Mouse (Mus musculus) hindbrain, postnatal 0 days (tissue): ENCODE results near the gene Ctnnd2. TPM values are rescaled to one million over a fixed set of nuclear protein-coding genes. Genes with fewer than 3 reads are reported as not detected.

Experiments
- ATAC-seq: fragments of 200-750 bp; cut with Nextera tagmentation; 2 replicates; pipeline ENCODE4 v1.8.0; 2017; ENCODE audit warnings: mild to moderate bottlenecking, moderate TSS enrichment, moderate library complexity
- DNase-seq: peaks from one replicate; pipeline ENCODE4 v3.0.0-alpha.2; 2015; ENCODE audit warnings: low spot score
- H3K27ac ChIP-seq: fragments of 300-500 bp; sonication (generic); 2 replicates; pipeline ENCODE4 v1.5.1; 2014; ENCODE audit warnings: mild to moderate bottlenecking
- H3K27me3 ChIP-seq: fragments of 300-500 bp; sonication (generic); 2 replicates; pipeline ENCODE4 v1.6.1; 2014; ENCODE audit warnings: low read length, mixed read lengths; ENCODE audit not compliant: insufficient read depth
- H3K36me3 ChIP-seq: fragments of 300-500 bp; sonication (generic); 2 replicates; pipeline ENCODE4 v1.6.1; 2014; ENCODE audit warnings: low read length, mixed read lengths; ENCODE audit not compliant: insufficient read depth
- H3K4me1 ChIP-seq: fragments of 300-500 bp; sonication (generic); 2 replicates; pipeline ENCODE4 v1.6.1; 2014; ENCODE audit warnings: antibody characterized with exemption, low read length, mixed read lengths; ENCODE audit not compliant: insufficient read depth
- H3K4me2 ChIP-seq: fragments of 300-500 bp; sonication (generic); 2 replicates; pipeline ENCODE4 v1.6.1; 2014; ENCODE audit warnings: low read depth, mild to moderate bottlenecking, low read length, moderate library complexity, mixed read lengths
- H3K4me3 ChIP-seq: fragments of 300-500 bp; sonication (generic); 2 replicates; pipeline ENCODE4 v1.5.1; 2014; ENCODE audit warnings: low read length
- H3K9ac ChIP-seq: fragments of 300-500 bp; sonication (generic); replicated peaks from 2 replicates; pipeline ENCODE4 v1.6.1; 2014; ENCODE audit warnings: mild to moderate bottlenecking, low read length, moderate library complexity, mixed read lengths
- H3K9me3 ChIP-seq: fragments of 300-500 bp; sonication (generic); 2 replicates; pipeline ENCODE4 v1.6.1; 2016; ENCODE audit warnings: low read length, mixed read lengths
- CTCF ChIP-seq: IDR thresholded peaks from 2 replicates; pipeline ENCODE4 v1.5.1; 2016; ENCODE audit warnings: antibody characterized with exemption, control low read depth, low read depth
- WGBS: fragments of 180-500 bp; shearing (Covaris S2); extraction: QIAGEN DNeasy Blood & Tissue Kit; methylation state at CpG from one replicate; pipeline ENCODE4 v1.1.7; 2014; 5-methylcytosine and 5-hydroxymethylcytosine counted together
- polyA plus RNA-seq: library from polyadenylated mRNA; unstranded; fragments of >200 nt; fragmentation: Nextera tagmentation; extraction: Ambion mirVana; gene quantifications from 2 replicates; pipeline ENCODE4 v1.2.1, GENCODE M21; 2015
- total RNA-seq: library from RNA; depleted of rRNA; stranded (reverse); fragments of >200 nt; gene quantifications from 2 replicates; pipeline ENCODE4 v1.2.3, GENCODE M21; 2014

Gene Ctnnd2
- total and polyA plus RNA-seq, 2 experiments from 2014 or later = 67.2 to 157 TPM

GRCm38 (mm10) chr15:30931906-30932305 is 759.5 kb downstream of the Ctnnd2 start:
- no peaks in the 10 kb centered on the region for H3K4me1 ChIP-seq
- TF ChIP-seq CTCF = no peak
- H3K9ac ChIP-seq = no peak overlapping the region
- ATAC-seq (no peak), DNase-seq (no peak)
- H3K4me2 ChIP-seq = no peak overlapping the region
- no peaks in the 10 kb centered on the region for H3K36me3 ChIP-seq
- H3K4me3 ChIP-seq = no peak overlapping the region
- 93% methylated on average over 5 of the region's 5 CpGs for WGBS
- no peaks in the 10 kb centered on the region for H3K27me3 ChIP-seq
- no peaks in the 10 kb centered on the region for H3K9me3 ChIP-seq
- H3K27ac ChIP-seq = no peak overlapping the region

DNA sequence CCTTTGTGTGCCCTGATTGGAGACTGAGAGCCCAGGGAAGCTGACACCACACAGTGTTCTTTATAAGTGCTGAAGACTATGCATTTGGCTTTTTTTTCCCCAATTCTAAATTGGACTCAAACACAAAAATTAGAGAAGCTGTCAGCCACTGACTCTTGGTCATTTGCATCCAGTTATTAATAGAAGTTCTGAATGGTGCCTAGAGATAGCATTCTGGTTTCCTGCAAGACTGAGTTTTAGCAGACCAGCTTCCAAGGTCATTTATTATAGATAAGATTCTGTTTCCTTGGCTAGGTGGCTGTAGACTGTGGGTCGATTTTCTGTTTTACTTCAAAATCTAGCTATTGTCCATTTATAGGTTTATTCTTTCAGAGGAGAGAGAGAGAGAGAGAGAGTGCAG is 773.5 kb downstream of the Ctnnd2 start:
- Histone ChIP-seq H3K27ac (no peak overlapping the region), H3K4me2 (no peak overlapping the region), H3K27me3 (no peaks in the 10 kb centered on the region), H3K4me3 (no peak overlapping the region), H3K9me3 (no peaks in the 10 kb centered on the region), H3K4me1 (no peaks in the 10 kb centered on the region), H3K36me3 (no peaks in the 10 kb centered on the region; the same call in 1 of the 2 replicates), H3K9ac (no peak overlapping the region)
- no peak for TF ChIP-seq CTCF
- 65% methylated on average over 1 of the region's 1 CpGs for WGBS
- no peak for ATAC-seq
- DNase-seq = no peak

DNA sequence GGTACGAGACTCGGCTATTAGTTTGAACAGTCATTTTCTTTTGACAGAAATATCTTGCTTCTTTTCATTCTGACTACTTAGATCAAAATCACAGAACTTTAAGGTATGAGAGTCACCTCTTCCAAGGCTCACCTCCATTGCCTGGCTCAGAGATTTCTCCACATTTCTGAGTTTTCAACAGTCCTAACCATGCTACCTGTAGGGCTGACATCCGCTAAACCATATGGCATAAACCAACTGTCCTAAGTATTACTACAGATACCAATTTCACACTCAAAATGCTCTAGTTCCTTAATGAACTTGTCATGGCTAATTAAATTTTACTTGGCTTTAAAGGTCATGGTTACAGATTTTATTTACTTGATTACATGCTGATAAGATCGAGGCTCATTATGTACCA is 786.1 kb downstream of the Ctnnd2 start:
- Histone ChIP-seq H3K4me1 (no peaks in the 10 kb centered on the region), H3K36me3 (no peaks in the 10 kb centered on the region), H3K4me2 (no peak overlapping the region), H3K4me3 (no peak overlapping the region), H3K9ac (no peak overlapping the region), H3K27me3 (no peaks in the 10 kb centered on the region), H3K9me3 (no peaks in the 10 kb centered on the region), H3K27ac (no peak overlapping the region)
- DNase-seq (no peak), ATAC-seq (no peak)
- WGBS = 74% methylated on average over 4 of the region's 4 CpGs
- TF ChIP-seq CTCF = no peak

GRCm38 (mm10) chr15:30962421-30963160 is 790.2 kb downstream of the Ctnnd2 start:
- no peak for DNase-seq

GRCm38 (mm10) chr15:30964046-30964445 is 791.7 kb downstream of the Ctnnd2 start:
- H3K36me3 ChIP-seq = no peaks in the 10 kb centered on the region; the same call in 1 of the 2 replicates
- ATAC-seq = no peak
- no peak for TF ChIP-seq CTCF
- no peaks in the 10 kb centered on the region for H3K27me3 ChIP-seq
- WGBS = 91% methylated on average over 7 of the region's 7 CpGs
- DNase-seq = no peak
- no peak overlapping the region for H3K27ac ChIP-seq
- H3K9me3 ChIP-seq = no peaks in the 10 kb centered on the region
- H3K4me2 ChIP-seq = no peak overlapping the region
- H3K4me1 ChIP-seq = no peaks in the 10 kb centered on the region
- no peak overlapping the region for H3K9ac ChIP-seq
- no peak overlapping the region for H3K4me3 ChIP-seq

More at GRCm38 (mm10) chr15:30962421-30963160, 790.2 kb downstream of the Ctnnd2 start:
- H3K36me3 ChIP-seq = no peaks in the 10 kb centered on the region
- H3K27me3 ChIP-seq = no peaks in the 10 kb centered on the region
- no peak for TF ChIP-seq CTCF
- no peak overlapping the region for H3K4me3 ChIP-seq
- H3K4me1 ChIP-seq = no peaks in the 10 kb centered on the region
- ATAC-seq = peak; percentile 35; the same call in 1 of the 2 replicates
- no peak overlapping the region for H3K4me2 ChIP-seq
- no peaks in the 10 kb centered on the region for H3K9me3 ChIP-seq
- H3K9ac ChIP-seq = no peak overlapping the region
- H3K27ac ChIP-seq = no peak overlapping the region
- 62% methylated on average over 8 of the region's 8 CpGs for WGBS

- Histone ChIP-seq H3K9me3 (no peaks in the 10 kb centered on the region), H3K4me3 (no peak overlapping the region), H3K4me1 (no peaks in the 10 kb centered on the region), H3K9ac (no peak overlapping the region), H3K27me3 (no peaks in the 10 kb centered on the region), H3K27ac (no peak overlapping the region), H3K4me2 (no peak overlapping the region), H3K36me3 (no peaks in the 10 kb centered on the region; the same call in 1 of the 2 replicates)
- DNase-seq (no peak), ATAC-seq (no peak)
- no peak for TF ChIP-seq CTCF
- 94% methylated on average over 4 of the region's 4 CpGs for WGBS
Measured at GRCm38 (mm10) chr15:30964865-30965679, 792.7 kb downstream of the Ctnnd2 start.
